Mouse (Mus musculus) liver, embryonic 14.5 days (tissue): ENCODE data around the gene Gm17657.

Source experiments
- CTCF ChIP-seq: IDR thresholded peaks from 2 replicates; pipeline ENCODE4 v1.5.1; 2016; ENCODE audit warnings: antibody characterized with exemption, low read depth, control low read depth
- EP300 ChIP-seq: IDR thresholded peaks from 2 replicates; pipeline ENCODE4 v1.6.1; 2016; ENCODE audit warnings: antibody characterized with exemption, low read depth

GRCm38 (mm10) chr17:29499511-29499910 is 49.9 kb downstream of the Gm17657 start:
- 0 out of 2 replicates have a peak, but pooled peaks have one; percentile 9 for TF ChIP-seq CTCF
- peak; percentile 94 for TF ChIP-seq EP300
